Mouse (Mus musculus): ENCODE measurements around the gene Ank2. TPM values are rescaled to one million over a fixed set of nuclear protein-coding genes. Genes with fewer than 3 reads are reported as not detected.

The Ank2 gene
- polyA plus RNA-seq, 1 experiment = 5.8 TPM

GRCm38 (mm10) chr3:127525188-127525819, 26.2 kb upstream of the Ank2 start:
- Histone ChIP-seq H3K4me1 (ENCODE audit: control insufficient read depth, insufficient read depth, low read length) (no peaks in the 10 kb centered on the region; the same call in 1 of the 2 replicates), H3K4me3 (replicated peaks; ENCODE audit: extremely low read depth, low read depth, low read length) (no peak overlapping the region)
- no peak for DNase-seq
- 63% methylated on average over 8 of the region's 8 CpGs for WGBS
- TF ChIP-seq POLR2A (IDR thresholded peaks at IDR 0.05; ENCODE audit: borderline replicate concordance, extremely low read depth, low read depth, low read length) (no peak), CTCF (IDR thresholded peaks at IDR 0.05; ENCODE audit: insufficient read depth, low read length) (no peak)

GRCm38 (mm10) chr3:127521156-127521555, 22.0 kb upstream of the Ank2 start:
- no peak for TF ChIP-seq CTCF (IDR thresholded peaks at IDR 0.05; ENCODE audit: insufficient read depth, low read length)
- TF ChIP-seq POLR2A (IDR thresholded peaks at IDR 0.05; ENCODE audit: borderline replicate concordance, extremely low read depth, low read depth, low read length) = no peak
- H3K4me1 ChIP-seq (ENCODE audit: control insufficient read depth, insufficient read depth, low read length) = no peaks in the 10 kb centered on the region
- DNase-seq = no peak
- WGBS = 46% methylated on average over 10 of the region's 10 CpGs
- H3K4me3 ChIP-seq (replicated peaks; ENCODE audit: extremely low read depth, low read depth, low read length) = no peak overlapping the region

- Histone ChIP-seq H3K4me3 (replicated peaks; ENCODE audit: extremely low read depth, low read depth, low read length) (no peak overlapping the region), H3K4me1 (ENCODE audit: control insufficient read depth, insufficient read depth, low read length) (no peaks in the 10 kb centered on the region)
- 65% methylated on average over 6 of the region's 6 CpGs for WGBS
- no peak for DNase-seq
- TF ChIP-seq POLR2A (IDR thresholded peaks at IDR 0.05; ENCODE audit: borderline replicate concordance, extremely low read depth, low read depth, low read length) = no peak
- no peak for TF ChIP-seq CTCF (IDR thresholded peaks at IDR 0.05; ENCODE audit: insufficient read depth, low read length)
These were observed 21.1 kb upstream of the Ank2 start for GRCm38 (mm10) chr3:127520300-127520699.

- 78% methylated on average over 1 of the region's 1 CpGs for WGBS
- no peak for DNase-seq
- H3K4me3 ChIP-seq (replicated peaks; ENCODE audit: extremely low read depth, low read depth, low read length) = no peak overlapping the region
- H3K4me1 ChIP-seq (ENCODE audit: control insufficient read depth, insufficient read depth, low read length) = no peaks in the 10 kb centered on the region
- TF ChIP-seq POLR2A (IDR thresholded peaks at IDR 0.05; ENCODE audit: borderline replicate concordance, extremely low read depth, low read depth, low read length) = no peak
- no peak for TF ChIP-seq CTCF (IDR thresholded peaks at IDR 0.05; ENCODE audit: insufficient read depth, low read length)
These were observed 16.1 kb upstream of the Ank2 start for GRCm38 (mm10) chr3:127515251-127515650.

GRCm38 (mm10) chr3:127513699-127514098, 14.5 kb upstream of the Ank2 start:
- DNase-seq = no peak
- WGBS = 49% methylated on average over 2 of the region's 2 CpGs
- Histone ChIP-seq H3K4me1 (ENCODE audit: control insufficient read depth, insufficient read depth, low read length) (no peaks in the 10 kb centered on the region), H3K4me3 (replicated peaks; ENCODE audit: extremely low read depth, low read depth, low read length) (no peak overlapping the region)
- no peak for TF ChIP-seq POLR2A (IDR thresholded peaks at IDR 0.05; ENCODE audit: borderline replicate concordance, extremely low read depth, low read depth, low read length)
- no peak for TF ChIP-seq CTCF (IDR thresholded peaks at IDR 0.05; ENCODE audit: insufficient read depth, low read length)

GRCm38 (mm10) chr3:127512794-127513335, 13.7 kb upstream of the Ank2 start:
- WGBS = 71% methylated on average over 15 of the region's 15 CpGs
- no peak overlapping the region for H3K4me3 ChIP-seq (replicated peaks; ENCODE audit: extremely low read depth, low read depth, low read length)
- no peak for TF ChIP-seq CTCF (IDR thresholded peaks at IDR 0.05; ENCODE audit: insufficient read depth, low read length)
- TF ChIP-seq POLR2A (IDR thresholded peaks at IDR 0.05; ENCODE audit: borderline replicate concordance, extremely low read depth, low read depth, low read length) = no peak
- no peak for DNase-seq
- no peaks in the 10 kb centered on the region for H3K4me1 ChIP-seq (ENCODE audit: control insufficient read depth, insufficient read depth, low read length)

- no peak for TF ChIP-seq CTCF (IDR thresholded peaks at IDR 0.05; ENCODE audit: insufficient read depth, low read length)
- no peak for TF ChIP-seq POLR2A (IDR thresholded peaks at IDR 0.05; ENCODE audit: borderline replicate concordance, extremely low read depth, low read depth, low read length)
- DNase-seq = no peak
- 65% methylated on average over 12 of the region's 12 CpGs for WGBS
- no peak overlapping the region for H3K4me3 ChIP-seq (replicated peaks; ENCODE audit: extremely low read depth, low read depth, low read length)
- no peaks in the 10 kb centered on the region for H3K4me1 ChIP-seq (ENCODE audit: control insufficient read depth, insufficient read depth, low read length)
These were observed 12.9 kb upstream of the Ank2 start for GRCm38 (mm10) chr3:127511786-127512746.

GRCm38 (mm10) chr3:127507878-127508783, 9.0 kb upstream of the Ank2 start:
- Histone ChIP-seq H3K4me3 (replicated peaks; ENCODE audit: extremely low read depth, low read depth, low read length) (no peak overlapping the region), H3K4me1 (ENCODE audit: control insufficient read depth, insufficient read depth, low read length) (no peaks in the 10 kb centered on the region)
- 63% methylated on average over 15 of the region's 15 CpGs for WGBS
- DNase-seq = no peak
- TF ChIP-seq CTCF (IDR thresholded peaks at IDR 0.05; ENCODE audit: insufficient read depth, low read length) = no peak
- TF ChIP-seq POLR2A (IDR thresholded peaks at IDR 0.05; ENCODE audit: borderline replicate concordance, extremely low read depth, low read depth, low read length) = no peak
